Comparison of ENCODE assay signal across 1 mouse cellular context in the genomic region with DNA sequence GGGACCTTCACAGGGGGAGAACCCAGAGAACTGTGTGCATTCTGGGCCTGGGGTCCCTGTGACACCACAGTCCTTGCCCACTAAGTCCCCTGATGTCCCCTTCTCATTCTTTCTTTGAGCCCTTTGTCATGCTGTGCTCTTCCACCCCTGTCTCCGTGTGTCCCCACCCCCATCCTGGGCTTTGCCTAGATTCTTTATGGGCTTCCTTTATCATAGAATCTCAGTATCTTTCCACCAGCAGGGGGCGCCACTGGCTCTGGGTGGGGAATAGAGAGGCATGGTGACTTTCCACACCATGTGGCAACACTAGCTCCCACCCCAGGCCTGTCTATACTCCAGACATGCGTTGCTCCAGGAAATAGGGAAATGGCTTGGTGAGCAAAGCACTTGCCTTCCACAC.
A peak's percentile ranks its signal among the peaks of the same experiment; 100 is the strongest.
TF ChIP-seq lines count a peak whose summit lies in the region.

No protein-coding gene starts in this region.

TF ChIP-seq in CH12.LX, 34 proteins besides CTCF, POLR2A, EP300 and RAD21 (continued from another document):
- TF ChIP-seq JUN (IDR thresholded peaks at IDR 0.05; ENCODE audit: insufficient read depth, low read depth, low read length) (no peak), ELF1 (IDR thresholded peaks at IDR 0.05; ENCODE audit: low read depth, low read length) (no peak; the same call in 1 of the 2 replicates), MYC (IDR thresholded peaks at IDR 0.05; ENCODE audit: low read depth, low read length) (peak; percentile 95), POLR2AphosphoS2 (IDR thresholded peaks at IDR 0.05; ENCODE audit: low read depth, low read length) (no peak), MEF2A (IDR thresholded peaks at IDR 0.05; ENCODE audit: borderline replicate concordance, low read depth, low read length) (peak; percentile 16; the same call in 1 of the 2 replicates), ETS1 (conservative IDR thresholded peaks at IDR 0.05; ENCODE audit: low read depth, low read length) (0 out of 2 replicates have a peak, but pooled peaks have one; percentile 17), MXI1 (IDR thresholded peaks at IDR 0.05; ENCODE audit: low read depth, low read length) (peak; percentile 73), GABPA (IDR thresholded peaks at IDR 0.05; ENCODE audit: insufficient replicate concordance, low read depth, low read length) (no peak), ZMIZ1 (IDR thresholded peaks at IDR 0.05; ENCODE audit: low read depth, low read length) (no peak), MAX (IDR thresholded peaks at IDR 0.05; ENCODE audit: low read length) (peak; percentile 91), TBP (conservative IDR thresholded peaks at IDR 0.05; ENCODE audit: low read depth, low read length) (no peak), SMC3 (IDR thresholded peaks at IDR 0.05; ENCODE audit: low read depth, low read length) (peak; percentile 96), SIN3A (IDR thresholded peaks at IDR 0.05; ENCODE audit: low read length) (no peak)
